ENCODE assay signal across 14 mouse cellular contexts in genomic region chr6:88545397-88545790, GRCm38 (mm10). TPM values are rescaled to one million over a fixed set of nuclear protein-coding genes. Genes with fewer than 3 reads are reported as not detected.
DNase-seq lines count a peak whose midpoint lies in the region; ATAC-seq and TF ChIP-seq lines count a peak whose summit lies in the region.
"Had no signal": no experiment of that assay in that cellular context is flagged by ENCODE, and none has a peak within 500 bp of the region (broad histone marks: within the 10 kb centered on the region; RNA-seq: fewer than 3 reads in every experiment).

No protein-coding gene starts in this region.

- TF ChIP-seq EP300 in MEL (IDR thresholded peaks at IDR 0.05; ENCODE audit: low read depth in 1 of 2, low read length in 2 of 2): no peak

- peak overlapping the region; percentile 3; the same call in 1 of the 2 replicates for H3K9ac ChIP-seq in heart, embryonic 12.5 days
- no peak overlapping the region for H3K9ac ChIP-seq in MEL (ENCODE audit: control insufficient read depth, low read depth, low read length, poor library complexity, severe bottlenecking)
- peak overlapping the region; percentile 55; the same call in 1 of the 2 replicates for H3K9ac ChIP-seq in hindbrain, embryonic 13.5 days
- H3K9ac ChIP-seq in midbrain, embryonic 13.5 days (replicated peaks): peak overlapping the region; percentile 46; the same call in 1 of the 2 replicates
- H3K9ac ChIP-seq: lung, embryonic 14.5 days had no signal

- H3K4me1 ChIP-seq in heart, embryonic 12.5 days (replicated peaks): peaks cover 14% of the 10 kb centered on the region
- H3K4me1 ChIP-seq in MEL (ENCODE audit: control insufficient read depth in 1 of 2, insufficient read depth in 2 of 2, low read length in 2 of 2): peaks cover 5 to 20% of the 10 kb centered on the region in 2 experiments
- peaks cover 7% of the 10 kb centered on the region for H3K4me1 ChIP-seq in hindbrain, embryonic 13.5 days (replicated peaks)
- peaks cover 11% of the 10 kb centered on the region for H3K4me1 ChIP-seq in midbrain, embryonic 13.5 days (replicated peaks)

- H3K4me2 ChIP-seq in heart, embryonic 12.5 days: peak overlapping the region; percentile 22
- no peak overlapping the region; the same call in 1 of the 2 replicates for H3K4me2 ChIP-seq in hindbrain, embryonic 13.5 days
- peak overlapping the region; percentile 2 for H3K4me2 ChIP-seq in midbrain, embryonic 13.5 days (replicated peaks)
- H3K4me2 ChIP-seq: lung, embryonic 14.5 days had no signal

- H3K79me2 ChIP-seq in MEL (ENCODE audit: control insufficient read depth, insufficient read depth, low read length, poor library complexity): no peaks in the 10 kb centered on the region

- DNase-seq in heart, postnatal 4 days: no peak
- DNase-seq in MEL (ENCODE audit: low read depth, low spot score): no peak
- no peak for DNase-seq in ovary, postnatal 14 days (ENCODE audit: low spot score)
- DNase-seq in urinary bladder, adult 2 months (ENCODE audit: low spot score): no peak
- no peak for DNase-seq in left cerebral cortex, adult 11 months (ENCODE audit: low spot score)
- DNase-seq: cerebellum, adult 2 months; gastrocnemius, postnatal 36 days; heart, postnatal 14 days; kidney, adult 8-10 months; lung, embryonic 14.5 days; right cerebral cortex, postnatal 4 days had no signal

- 22% methylated on average over 10 of the region's 10 CpGs for WGBS in heart, embryonic 12.5 days
- 15% methylated on average over 10 of the region's 10 CpGs for WGBS in hindbrain, embryonic 13.5 days
- 13% methylated on average over 10 of the region's 10 CpGs for WGBS in midbrain, embryonic 13.5 days

- H3K27ac ChIP-seq in heart, embryonic 12.5 days (ENCODE audit: poor library complexity, severe bottlenecking): no peak overlapping the region
- peak overlapping the region; percentile 5; the same call in 1 of the 2 replicates for H3K27ac ChIP-seq in MEL (ENCODE audit: control insufficient read depth, low read depth, low read length)
- peak overlapping the region; percentile 79 for H3K27ac ChIP-seq in hindbrain, embryonic 13.5 days
- peak overlapping the region; percentile 79 for H3K27ac ChIP-seq in midbrain, embryonic 13.5 days

- peaks cover 43% of the 10 kb centered on the region for H3K27me3 ChIP-seq in heart, embryonic 12.5 days (replicated peaks)
- peaks cover 2 to 6% of the 10 kb centered on the region in 2 experiments; a peak in 3 of 4 replicates for H3K27me3 ChIP-seq in MEL (ENCODE audit: control insufficient read depth in 1 of 2, insufficient read depth in 2 of 2, low read length in 2 of 2)
- peaks cover 20% of the 10 kb centered on the region for H3K27me3 ChIP-seq in hindbrain, embryonic 13.5 days
- peaks cover 15% of the 10 kb centered on the region; the same call in 1 of the 2 replicates for H3K27me3 ChIP-seq in midbrain, embryonic 13.5 days

- no peak overlapping the region for H3K4me3 ChIP-seq in heart, embryonic 12.5 days
- H3K4me3 ChIP-seq in MEL (ENCODE audit: control insufficient read depth in 1 of 2, insufficient read depth in 1 of 2, low read depth in 2 of 2, low read length in 2 of 2): no peak overlapping the region
- no peak overlapping the region for H3K4me3 ChIP-seq in hindbrain, embryonic 13.5 days
- H3K4me3 ChIP-seq in midbrain, embryonic 13.5 days (replicated peaks): no peak overlapping the region

- TF ChIP-seq POLR2A in MEL (IDR thresholded peaks at IDR 0.05; ENCODE audit: control insufficient read depth in 1 of 2, insufficient read depth in 1 of 2, low read depth in 1 of 2, low read length in 2 of 2, poor library complexity in 1 of 2): no peak

- H3K36me3 ChIP-seq in heart, embryonic 12.5 days: no peaks in the 10 kb centered on the region
- H3K36me3 ChIP-seq in MEL (ENCODE audit: control insufficient read depth in 1 of 2, insufficient read depth in 2 of 2, low read length in 2 of 2): peaks cover 0 to 16% of the 10 kb centered on the region in 2 experiments; a peak in 2 of 4 replicates
- H3K36me3 ChIP-seq in hindbrain, embryonic 13.5 days: no peaks in the 10 kb centered on the region
- H3K36me3 ChIP-seq in midbrain, embryonic 13.5 days: no peaks in the 10 kb centered on the region

- TF ChIP-seq CTCF in MEL (IDR thresholded peaks at IDR 0.05 in 2 of 3, conservative IDR thresholded peaks at IDR 0.05 in 1 of 3; ENCODE audit: control insufficient read depth in 1 of 3, insufficient read depth in 1 of 3, low read depth in 2 of 3, low read length in 3 of 3, poor library complexity in 1 of 3, severe bottlenecking in 1 of 3): no peak

- no peak for ATAC-seq in heart, embryonic 12.5 days (ENCODE audit: insufficient number of reproducible peaks, low FRiP score)
- ATAC-seq in hindbrain, embryonic 13.5 days (ENCODE audit: low FRiP score): no peak
- ATAC-seq in midbrain, embryonic 13.5 days: 0 out of 2 replicates have a peak, but pooled peaks have one; percentile 18

- no peaks in the 10 kb centered on the region for H3K9me3 ChIP-seq in heart, embryonic 12.5 days (replicated peaks)
- no peaks in the 10 kb centered on the region for H3K9me3 ChIP-seq in MEL (replicated peaks; ENCODE audit: insufficient read depth, low read length)
- no peaks in the 10 kb centered on the region for H3K9me3 ChIP-seq in hindbrain, embryonic 13.5 days
- no peaks in the 10 kb centered on the region for H3K9me3 ChIP-seq in midbrain, embryonic 13.5 days

- no peak for TF ChIP-seq RAD21 in MEL (IDR thresholded peaks at IDR 0.05; ENCODE audit: low read depth, low read length)

TF ChIP-seq in MEL, 35 proteins besides CTCF, POLR2A, EP300 and RAD21:
- no peak for TF ChIP-seq MYC (IDR thresholded peaks at IDR 0.05; ENCODE audit: low read depth, low read length)
- TF ChIP-seq SMC3 (IDR thresholded peaks at IDR 0.05; ENCODE audit: low read depth, low read length): 0 out of 2 replicates have a peak, but pooled peaks have one; percentile 0

RNA-seq across cellular contexts. Expression of gene Sec61a1, which starts 26.7 kb away (rescaled TPM):
- polyA plus RNA-seq in heart, embryonic 12.5 days (2016; fragmentation: Nextera tagmentation; extraction: Ambion mirVana): 206 and 209 TPM in 2 replicates
- total RNA-seq in heart, postnatal 4 days (2021): 100 to 1,000 TPM; 116 to 121 TPM
- total RNA-seq in MEL (2012; rRNA removed): 249 and 277 TPM in 2 replicates
- polyA plus RNA-seq in MEL (2012; ENCODE audit: insufficient read depth in 1 of 2, insufficient read length in 2 of 2, low read depth in 1 of 2, low replicate concordance in 2 of 2, missing spikeins in 1 of 2): 100 to 1,000 TPM; 111 to 161 TPM
- 162 TPM in 2 replicates for polyA plus RNA-seq in hindbrain, embryonic 13.5 days (2015; fragmentation: Nextera tagmentation; extraction: Ambion mirVana)
- 172 and 176 TPM in 2 replicates for polyA plus RNA-seq in midbrain, embryonic 13.5 days (2015; fragmentation: Nextera tagmentation; extraction: Ambion mirVana)
- 130 and 145 TPM in 2 replicates for polyA plus RNA-seq in urinary bladder, adult 2 months (2012; rRNA removed)
